Mouse (Mus musculus): Measurements from ENCODE around the gene Slc25a26.
A peak's percentile ranks its signal among the peaks of the same experiment; 100 is the strongest.
"Not testable (repeated sequence)": the region's sequence is repeated elsewhere in the genome, so short reads cannot be mapped to it uniquely, and the experiment has no call there.

Slc25a26 gene

DNA sequence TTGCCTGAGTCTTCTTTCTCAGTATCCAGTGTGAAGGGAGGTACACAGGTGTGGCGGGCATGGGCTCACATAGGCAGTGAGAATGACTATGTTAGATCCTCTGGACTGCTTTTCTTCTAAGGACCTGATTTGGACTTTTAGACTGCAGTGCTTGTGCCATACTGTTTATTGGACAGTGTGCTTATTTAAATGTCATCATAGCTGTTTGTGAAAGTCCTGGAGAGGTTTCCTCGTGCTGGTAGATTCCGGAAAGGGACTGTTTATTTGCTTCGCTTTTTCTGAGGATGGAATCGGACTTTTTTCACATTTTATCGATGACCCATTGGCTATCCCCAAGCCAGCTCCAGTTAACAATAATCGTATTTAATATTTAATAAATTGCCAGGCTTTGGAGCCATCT lies 50.7 kb downstream of the Slc25a26 start:
- no peak for DNase-seq (ENCODE audit: low read depth, low spot score)

DNA sequence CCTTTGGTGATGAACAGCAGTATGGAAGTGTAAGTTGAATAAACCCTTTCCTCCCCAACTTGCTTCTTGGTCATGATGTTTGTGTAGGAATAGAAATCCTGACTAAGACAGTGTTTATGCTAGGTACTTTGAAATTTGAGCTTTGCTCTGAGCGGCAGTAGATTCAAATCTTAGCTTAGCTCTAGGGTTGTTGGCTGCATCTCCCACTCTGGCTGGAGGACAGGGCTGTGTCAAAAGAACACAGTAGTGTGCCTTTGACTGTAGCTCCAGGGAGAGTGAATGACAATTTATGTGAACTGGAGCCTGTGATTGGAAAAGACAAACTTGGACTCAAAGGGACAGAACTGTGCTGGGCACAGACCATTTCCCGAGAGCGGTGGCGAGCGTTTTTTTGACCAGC lies 53.0 kb downstream of the Slc25a26 start:
- DNase-seq (ENCODE audit: low read depth, low spot score), result no peak

- not testable (repeated sequence) for DNase-seq (ENCODE audit: low read depth, low spot score)
Measured at GRCm38 (mm10) chr6:94558603-94559002, 58.5 kb downstream of the Slc25a26 start.

DNA sequence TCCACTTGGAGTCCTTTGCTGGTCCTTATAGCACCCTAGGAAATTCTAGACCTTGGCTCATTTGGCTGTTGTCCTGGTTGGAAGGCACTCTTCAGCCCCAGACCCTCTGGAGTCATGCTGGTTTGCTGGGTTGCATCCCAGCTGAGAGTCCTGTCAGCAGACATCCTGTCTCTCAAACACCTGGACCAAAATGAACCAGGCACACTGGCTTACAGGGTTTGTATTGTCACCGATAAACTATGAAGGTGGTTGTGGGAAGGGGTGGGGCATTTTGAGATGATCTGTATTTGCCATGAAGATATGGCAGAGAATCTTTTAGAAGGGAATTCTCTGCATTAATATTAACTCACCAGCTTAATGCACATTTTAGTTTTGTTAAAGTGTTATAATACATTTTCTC lies 60.8 kb downstream of the Slc25a26 start:
- no peak for DNase-seq (ENCODE audit: low read depth, low spot score)

- DNase-seq (ENCODE audit: low read depth, low spot score), result peak; percentile 37
Measured at GRCm38 (mm10) chr6:94561346-94561745, 61.2 kb downstream of the Slc25a26 start.

DNA sequence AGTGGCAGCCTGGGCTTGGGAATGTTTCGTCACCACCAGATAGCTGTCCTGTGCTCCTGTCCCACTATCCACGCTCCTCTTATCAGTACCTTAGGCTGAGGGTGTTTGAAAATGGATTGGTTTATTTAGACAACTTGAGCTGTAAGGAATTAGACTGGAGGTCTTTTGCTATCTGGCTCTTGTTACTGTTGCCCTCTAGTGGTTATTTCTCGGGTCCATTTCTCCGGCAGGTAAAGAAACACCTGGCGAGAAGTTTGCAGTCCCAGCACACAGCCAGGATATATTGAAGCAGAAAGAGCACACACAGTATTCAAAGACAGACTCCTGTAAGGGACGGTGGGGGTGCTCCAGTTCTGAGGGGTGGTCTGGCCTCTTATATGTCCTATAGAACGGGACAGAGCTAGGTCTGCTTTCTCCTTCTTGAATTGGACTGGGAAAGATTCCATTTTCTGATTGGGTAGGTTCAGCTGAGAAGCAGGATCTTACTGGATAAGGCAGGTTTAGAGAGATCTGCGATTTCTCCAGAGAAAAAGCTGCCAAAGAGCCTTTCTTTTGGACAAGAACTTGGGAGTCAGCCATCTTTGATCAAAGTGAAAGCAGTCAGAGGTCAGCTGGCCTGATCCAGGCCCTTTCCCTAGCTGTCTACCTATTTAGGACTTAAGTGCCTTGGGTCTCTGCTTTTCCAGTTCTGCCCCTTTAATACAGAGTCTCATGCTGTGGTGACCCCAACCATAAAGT lies 63.2 kb downstream of the Slc25a26 start:
- no peak for DNase-seq (ENCODE audit: low read depth, low spot score)

GRCm38 (mm10) chr6:94565766-94566165 lies 65.6 kb downstream of the Slc25a26 start:
- DNase-seq (ENCODE audit: low read depth, low spot score), result no peak

GRCm38 (mm10) chr6:94568040-94568439 lies 67.9 kb downstream of the Slc25a26 start:
- DNase-seq (ENCODE audit: low read depth, low spot score), result no peak

DNA sequence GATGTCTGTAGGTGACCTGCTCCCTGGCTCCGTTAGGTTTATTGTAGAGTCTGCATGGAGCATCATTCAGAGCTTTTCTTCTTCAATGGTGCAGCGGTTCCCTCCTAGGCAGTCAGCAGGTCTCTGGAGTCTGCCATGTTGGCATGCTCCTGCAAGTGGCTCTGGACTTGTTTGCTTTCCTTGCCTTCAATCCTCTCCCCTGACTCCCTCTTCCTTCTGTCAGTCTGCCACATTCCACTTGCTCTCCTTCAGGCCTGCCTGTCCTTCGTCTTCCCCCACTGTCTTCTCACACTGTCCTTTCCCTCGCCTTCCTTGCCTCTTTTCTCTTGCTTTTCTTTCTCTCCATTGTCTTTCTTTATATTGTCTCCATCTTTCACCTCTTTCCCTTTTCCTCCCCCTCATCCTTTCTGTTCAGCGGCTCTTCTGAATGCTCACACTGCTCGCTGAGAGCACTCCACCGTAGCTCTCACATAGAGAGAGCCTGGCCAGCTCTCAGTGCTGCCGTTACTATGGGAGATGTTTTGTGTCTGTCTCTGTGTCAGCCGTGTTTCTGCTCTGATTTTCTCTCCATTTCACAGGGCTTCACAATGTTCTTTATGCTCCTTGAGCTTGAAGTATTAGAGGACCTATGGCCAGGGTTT lies 75.5 kb downstream of the Slc25a26 start:
- no peak for DNase-seq (ENCODE audit: low read depth, low spot score)

GRCm38 (mm10) chr6:94577991-94578390 lies 77.9 kb downstream of the Slc25a26 start:
- DNase-seq (ENCODE audit: low read depth, low spot score), result no peak

DNA sequence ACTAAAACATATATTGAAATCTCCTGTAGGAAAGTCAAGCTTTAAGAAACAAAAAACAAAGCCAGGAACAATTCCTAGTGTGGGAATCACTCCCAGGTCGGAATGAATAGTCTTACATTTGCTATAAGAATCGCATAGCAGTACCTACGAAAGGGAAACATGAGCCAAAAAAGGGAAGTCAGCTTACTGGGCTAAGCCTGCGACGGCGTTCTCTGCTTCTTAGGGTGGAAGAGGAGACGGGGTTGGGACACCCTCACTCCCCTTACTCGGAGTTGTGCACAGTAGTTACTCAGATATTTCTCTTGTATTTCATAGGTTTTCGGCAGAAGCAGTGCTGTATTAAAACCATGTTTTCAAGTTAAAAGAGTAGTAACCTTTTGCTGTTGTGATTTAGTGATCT lies 81.9 kb downstream of the Slc25a26 start:
- no peak for DNase-seq (ENCODE audit: low read depth, low spot score)

DNA sequence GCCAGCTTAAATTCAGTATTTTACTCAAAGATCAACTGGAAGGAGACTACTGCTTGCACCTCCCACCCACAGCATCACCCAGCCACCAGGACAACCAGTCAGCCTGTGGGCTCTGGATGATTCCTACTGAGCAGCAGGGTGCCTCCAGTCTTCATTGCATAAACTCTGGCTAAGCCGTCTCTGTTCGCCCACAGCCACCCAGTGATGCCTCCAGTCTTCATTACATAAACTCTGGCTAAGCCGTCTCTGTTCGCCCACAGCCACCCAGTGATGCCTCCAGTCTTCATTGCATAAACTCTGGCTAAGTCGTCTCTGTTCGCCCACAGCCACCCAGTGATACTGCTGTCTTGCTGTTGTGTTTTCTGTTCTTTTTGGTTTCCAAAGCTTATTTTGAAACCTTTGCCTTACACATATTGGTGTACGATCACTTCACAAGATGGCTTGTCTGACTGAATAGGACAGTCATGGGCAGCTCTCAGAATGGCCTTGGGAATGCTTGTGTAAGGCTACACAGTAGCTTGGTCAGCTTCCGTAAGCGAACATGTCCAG lies 84.1 kb downstream of the Slc25a26 start:
- no peak for DNase-seq (ENCODE audit: low read depth, low spot score)

DNA sequence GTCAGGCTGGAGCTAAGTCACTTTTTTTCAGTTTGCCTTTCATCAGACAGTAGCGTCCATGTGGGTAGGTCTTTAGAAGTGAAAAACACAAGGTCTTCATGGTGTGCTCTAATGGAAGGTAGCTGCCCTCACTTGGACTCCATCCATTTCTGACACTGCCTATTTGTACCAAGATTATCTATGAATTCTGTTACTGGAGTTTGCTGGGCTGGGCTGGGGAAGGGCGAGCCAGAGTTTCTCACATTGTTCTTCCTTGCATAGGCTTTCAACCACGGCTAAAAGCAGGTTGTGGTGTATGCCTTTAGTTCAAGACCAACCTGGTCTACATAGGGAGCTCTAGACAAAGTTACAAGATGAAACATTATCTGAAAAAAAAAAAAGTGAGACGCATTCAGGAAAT lies 84.8 kb downstream of the Slc25a26 start:
- no peak for DNase-seq (ENCODE audit: low read depth, low spot score)

DNA sequence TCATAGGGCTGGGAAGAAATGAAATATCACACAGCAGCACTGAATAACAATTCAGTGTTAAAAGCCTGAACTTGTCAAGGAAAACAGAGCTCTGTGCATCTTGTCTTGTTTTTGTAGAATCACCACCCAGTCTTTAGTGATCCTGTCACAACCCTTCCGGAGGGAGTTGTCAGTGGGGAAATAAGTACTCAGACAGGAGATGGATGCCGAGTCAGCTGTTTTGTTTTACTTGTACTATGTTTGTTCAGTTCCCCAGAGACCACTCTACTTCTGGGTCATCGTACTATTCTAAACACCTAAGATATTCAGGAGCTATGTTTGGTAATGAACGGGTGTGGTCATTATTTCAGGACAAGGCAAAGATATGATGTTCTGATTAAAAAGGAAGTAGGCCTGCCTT lies 88.2 kb downstream of the Slc25a26 start:
- DNase-seq (ENCODE audit: low read depth, low spot score), result no peak

DNA sequence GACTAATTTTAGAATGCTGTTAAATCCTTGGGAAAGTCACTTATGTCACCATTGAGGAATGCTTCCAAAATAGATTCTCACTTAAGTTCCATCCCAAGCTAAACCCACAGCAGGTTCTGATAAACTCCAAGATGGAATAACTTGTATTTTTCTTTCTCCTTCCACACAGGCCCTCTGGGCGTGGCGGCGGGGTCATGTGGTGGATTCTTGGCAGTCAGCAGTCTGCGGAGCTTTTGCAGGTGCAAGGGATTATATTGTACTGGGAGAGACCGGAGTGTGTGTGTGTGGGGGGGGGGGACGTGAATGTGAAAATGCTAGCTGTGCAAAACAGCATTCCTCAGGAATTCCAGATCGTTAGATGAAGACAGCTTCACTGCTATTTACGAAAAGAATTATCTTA lies 92.1 kb downstream of the Slc25a26 start:
- peak; percentile 48 for DNase-seq (ENCODE audit: low read depth, low spot score)

GRCm38 (mm10) chr6:94592710-94593109 lies 92.6 kb downstream of the Slc25a26 start:
- no peak for DNase-seq (ENCODE audit: low read depth, low spot score)

DNA sequence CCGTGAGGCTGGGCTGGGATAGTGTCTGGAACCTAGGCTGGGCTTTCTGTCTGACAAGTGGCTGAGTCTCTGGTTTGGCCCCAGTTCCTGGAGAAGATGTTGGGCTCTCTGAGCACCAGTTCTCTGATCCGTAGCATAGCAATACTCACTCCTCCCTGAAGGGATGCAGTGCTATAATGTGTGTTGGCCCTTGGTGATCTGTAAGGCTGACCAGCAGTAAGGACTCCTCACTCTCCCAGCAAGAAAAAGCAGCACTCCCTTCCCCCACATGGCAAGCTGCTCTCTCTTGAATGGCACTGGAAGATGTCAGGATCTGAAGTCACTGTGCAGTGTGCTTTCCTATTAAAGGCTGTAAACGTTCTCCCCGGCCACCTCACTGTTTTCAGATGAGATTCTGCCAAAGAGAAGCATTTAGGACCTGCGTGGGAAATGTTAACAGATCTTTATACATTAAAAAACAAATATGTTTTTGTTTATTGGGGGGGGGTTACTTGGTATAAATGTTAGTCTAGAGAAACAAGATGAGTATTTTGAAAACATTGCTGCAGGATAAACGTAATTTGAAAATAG lies 94.0 kb downstream of the Slc25a26 start:
- DNase-seq (ENCODE audit: low read depth, low spot score), result no peak

DNA sequence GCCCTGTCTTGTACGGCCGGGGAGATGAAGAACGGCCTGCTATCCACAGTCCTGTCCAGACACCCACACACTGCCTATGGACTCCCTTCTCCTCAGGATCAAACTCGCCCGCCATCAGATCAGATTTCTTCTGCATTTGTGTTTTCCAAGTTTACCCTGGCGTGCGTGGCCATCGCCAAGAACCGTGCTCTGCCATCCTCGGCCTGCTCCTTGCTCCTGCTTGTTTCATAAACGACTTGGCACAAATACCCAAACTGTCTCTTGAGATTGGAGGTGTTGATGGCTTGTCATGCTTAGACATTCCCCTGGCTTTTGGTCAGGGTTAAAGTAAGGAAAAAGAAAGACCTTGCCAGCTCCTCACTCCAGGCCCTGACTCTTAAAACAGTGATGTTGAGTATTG lies 94.6 kb downstream of the Slc25a26 start:
- DNase-seq (ENCODE audit: low read depth, low spot score), result no peak

- DNase-seq (ENCODE audit: low read depth, low spot score), result no peak
Measured at GRCm38 (mm10) chr6:94595206-94595605, 95.1 kb downstream of the Slc25a26 start.

DNA sequence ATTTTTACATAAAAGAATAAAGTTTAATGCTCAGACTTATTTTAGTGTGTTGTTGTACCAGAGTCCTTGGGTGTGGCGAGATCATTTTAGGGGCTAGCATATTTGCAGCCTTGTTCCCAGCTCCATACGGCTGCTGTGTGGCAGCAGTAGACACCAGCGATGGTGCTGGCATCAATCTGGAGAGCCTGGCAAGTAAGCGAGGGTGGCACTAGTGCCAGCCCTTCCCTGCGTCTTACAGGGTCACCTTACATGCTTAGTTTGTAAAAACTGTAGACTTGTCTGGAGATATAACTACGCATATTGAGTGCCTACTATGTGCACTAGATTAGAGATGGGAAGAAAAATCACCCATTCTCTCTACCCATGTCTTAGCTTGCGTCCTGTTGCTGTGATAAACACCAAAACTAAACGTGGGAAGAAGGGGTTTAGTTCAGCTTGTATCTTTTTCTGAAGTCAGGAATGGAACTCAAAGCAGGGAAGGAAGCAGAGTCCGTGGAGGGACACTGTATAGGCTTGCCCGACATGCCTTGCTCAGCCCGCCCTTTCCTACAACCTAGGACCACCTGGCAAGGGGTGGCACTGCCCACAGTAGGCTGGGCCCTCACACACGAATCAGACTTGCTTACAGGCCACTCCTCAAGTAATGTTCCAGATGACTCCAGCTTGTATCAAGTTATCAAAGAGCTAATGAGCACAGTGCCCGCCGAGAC lies 96.1 kb downstream of the Slc25a26 start:
- DNase-seq (ENCODE audit: low read depth, low spot score), result no peak

GRCm38 (mm10) chr6:94596761-94597485 lies 96.8 kb downstream of the Slc25a26 start:
- DNase-seq (ENCODE audit: low read depth, low spot score), result no peak

All from 3T3-L1 (cell line).